Mouse (Mus musculus) cerebellum, adult 11-12 months (tissue): ENCODE measurements around the gene Gpatch3.
A peak's percentile ranks its signal among the peaks of the same experiment; 100 is the strongest.

Experiments used
- DNase-seq: peaks from one replicate; pipeline ENCODE4 v3.0.0; 2022

Gpatch3 gene

GRCm38 (mm10) chr4:133574070-133574842 lies at the start of gene Gpatch3:
TSS of gene Gpatch3 (plus strand) at chr4:133574745.
- peak; percentile 89 for DNase-seq

GRCm38 (mm10) chr4:133527788-133528187 lies 46.8 kb upstream of the Gpatch3 start:
- DNase-seq: no peak

DNA sequence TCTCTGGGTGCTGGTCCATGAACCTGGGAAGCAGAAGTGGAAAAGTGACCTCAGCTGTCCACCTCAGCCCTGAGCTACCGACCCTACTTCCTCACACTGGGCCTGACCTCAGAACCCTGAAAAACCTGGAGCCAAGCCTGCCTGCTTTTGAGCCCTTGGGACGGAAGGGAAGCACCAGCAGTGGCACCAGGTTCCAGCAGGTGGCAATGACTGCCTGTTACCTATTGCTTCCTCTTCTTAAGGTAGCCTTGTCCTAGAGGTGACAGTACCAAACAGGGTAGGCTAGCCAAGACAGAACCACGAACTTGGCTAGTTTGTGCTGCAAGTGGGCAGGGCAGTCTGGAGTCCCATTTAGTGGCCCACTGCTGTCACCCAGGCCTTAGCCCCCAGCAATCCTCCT lies 41.8 kb upstream of the Gpatch3 start:
- no peak for DNase-seq

DNA sequence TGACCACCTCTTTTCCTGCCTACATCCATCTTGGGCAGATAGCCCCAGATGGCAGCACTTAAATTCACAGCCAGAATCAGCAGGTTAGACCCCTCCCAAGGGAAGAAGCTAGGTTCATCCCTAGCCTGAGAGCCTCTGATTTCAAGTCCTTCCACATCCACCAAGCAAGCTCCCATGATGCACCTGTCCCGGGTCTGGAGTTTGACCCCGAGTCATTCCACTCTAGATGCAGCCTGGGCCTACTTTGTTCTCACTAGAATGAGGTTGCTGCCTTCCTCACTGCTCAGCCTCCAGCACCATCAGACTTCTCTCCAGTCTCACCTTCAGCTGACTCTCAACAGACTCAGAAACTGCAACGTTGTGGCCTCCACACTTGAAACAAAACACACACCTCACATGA lies 38.5 kb upstream of the Gpatch3 start:
- no peak for DNase-seq

- DNase-seq: no peak
These were observed 37.9 kb upstream of the Gpatch3 start for GRCm38 (mm10) chr4:133536652-133537051.

GRCm38 (mm10) chr4:133545272-133546231 lies 29.0 kb upstream of the Gpatch3 start, which contains the start of gene Nudc:
TSS of gene Nudc (minus strand) at chr4:133545996.
- DNase-seq: peak; percentile 96

GRCm38 (mm10) chr4:133552029-133552428 lies 22.5 kb upstream of the Gpatch3 start:
- DNase-seq: no peak

- DNase-seq: peak; percentile 32
These were observed 21.6 kb upstream of the Gpatch3 start, which contains the start of gene Nr0b2 for GRCm38 (mm10) chr4:133552768-133553447. TSS of gene Nr0b2 (plus strand) at chr4:133553376.

DNA sequence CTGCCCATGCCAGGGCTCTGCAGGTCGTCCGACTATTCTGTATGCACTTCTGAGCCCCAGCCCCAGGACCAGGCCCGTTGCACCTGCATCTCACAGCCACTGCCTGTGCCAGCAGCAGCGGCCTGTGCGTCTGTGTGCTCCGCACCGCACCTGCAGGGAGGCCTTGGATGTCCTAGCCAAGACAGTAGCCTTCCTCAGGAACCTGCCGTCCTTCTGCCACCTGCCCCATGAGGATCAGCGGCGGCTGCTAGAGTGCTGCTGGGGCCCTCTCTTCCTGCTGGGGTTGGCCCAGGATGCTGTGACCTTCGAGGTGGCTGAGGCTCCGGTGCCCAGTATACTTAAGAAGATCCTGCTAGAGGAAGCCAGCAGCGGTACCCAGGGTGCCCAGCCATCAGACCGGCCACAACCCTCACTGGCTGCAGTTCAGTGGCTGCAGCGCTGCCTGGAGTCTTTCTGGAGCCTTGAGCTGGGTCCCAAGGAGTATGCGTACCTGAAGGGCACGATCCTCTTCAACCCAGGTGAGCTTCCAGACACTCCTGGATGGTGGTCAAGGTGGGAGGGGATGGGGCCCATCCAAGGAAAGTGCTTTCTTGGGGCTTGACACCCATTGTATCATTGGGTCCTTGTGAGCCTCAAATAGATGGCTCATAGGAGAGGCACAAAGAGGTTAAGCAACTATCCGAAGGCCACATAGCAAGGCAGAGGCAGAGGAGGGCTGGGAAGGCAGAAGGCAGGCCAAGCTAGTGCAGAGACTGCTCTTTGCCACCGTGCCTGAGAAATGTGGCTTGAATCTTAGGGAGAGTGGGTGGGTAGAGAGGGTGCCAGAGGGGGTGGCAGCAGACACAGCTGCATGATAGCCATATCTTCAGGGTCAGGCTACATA lies 20.9 kb upstream of the Gpatch3 start:
- peak; percentile 44 for DNase-seq

DNA sequence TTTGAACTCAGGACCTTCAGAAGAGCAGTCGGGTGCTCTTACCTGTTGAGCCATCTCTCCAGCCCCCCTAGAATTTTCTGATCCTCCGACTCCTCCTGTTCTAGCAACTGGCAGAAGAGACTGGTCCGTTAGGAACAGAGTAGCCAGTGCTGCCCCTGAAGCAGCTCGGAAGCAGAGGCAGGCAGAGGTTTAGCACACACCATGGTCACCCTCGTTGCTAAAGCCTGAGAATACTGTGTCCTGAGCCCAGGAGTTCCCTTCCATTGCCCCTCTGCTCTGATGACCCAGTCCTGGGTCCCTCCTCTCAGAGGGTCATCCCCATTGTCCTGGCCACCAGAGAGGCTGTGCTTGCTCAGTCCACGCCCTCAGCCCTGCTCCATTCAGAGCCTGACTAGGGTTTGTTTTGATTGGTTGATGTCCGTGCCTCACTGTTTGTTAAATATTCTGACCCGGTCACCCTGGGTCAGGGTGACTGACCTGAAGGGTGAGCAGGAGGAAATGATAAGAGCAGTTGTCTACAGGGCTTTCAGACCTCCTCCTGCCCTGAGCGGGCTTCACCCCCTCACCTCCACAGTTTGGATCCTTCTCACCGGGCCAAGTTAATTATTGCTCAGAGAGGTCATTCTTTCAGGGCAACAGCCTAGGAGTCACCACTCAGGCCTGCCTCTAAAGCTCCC lies 17.4 kb upstream of the Gpatch3 start:
- DNase-seq: no peak

- DNase-seq: no peak
These were observed 14.7 kb upstream of the Gpatch3 start for GRCm38 (mm10) chr4:133559846-133560245.

DNA sequence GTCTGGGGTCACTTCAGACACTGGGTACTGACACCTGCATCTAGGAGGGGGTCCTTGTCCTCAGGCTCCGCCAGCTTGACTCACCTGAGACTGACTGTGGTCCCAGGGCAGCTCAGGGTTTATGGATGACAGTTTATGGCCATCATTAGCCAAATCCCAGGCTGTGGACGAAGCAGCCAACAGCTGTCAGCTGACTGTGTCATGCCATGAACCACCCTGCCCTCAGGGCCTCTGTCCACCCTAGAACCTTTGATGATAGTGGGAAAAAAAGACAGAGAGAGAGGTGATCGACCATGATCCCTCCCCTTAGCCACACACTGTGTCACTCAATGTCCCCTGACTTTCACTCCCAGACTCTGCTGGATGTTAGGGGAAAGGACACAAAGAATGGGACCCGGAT lies 12.9 kb upstream of the Gpatch3 start:
- DNase-seq: no peak

- peak; percentile 92 for DNase-seq
These were observed 11.4 kb upstream of the Gpatch3 start for GRCm38 (mm10) chr4:133563123-133563571.

DNA sequence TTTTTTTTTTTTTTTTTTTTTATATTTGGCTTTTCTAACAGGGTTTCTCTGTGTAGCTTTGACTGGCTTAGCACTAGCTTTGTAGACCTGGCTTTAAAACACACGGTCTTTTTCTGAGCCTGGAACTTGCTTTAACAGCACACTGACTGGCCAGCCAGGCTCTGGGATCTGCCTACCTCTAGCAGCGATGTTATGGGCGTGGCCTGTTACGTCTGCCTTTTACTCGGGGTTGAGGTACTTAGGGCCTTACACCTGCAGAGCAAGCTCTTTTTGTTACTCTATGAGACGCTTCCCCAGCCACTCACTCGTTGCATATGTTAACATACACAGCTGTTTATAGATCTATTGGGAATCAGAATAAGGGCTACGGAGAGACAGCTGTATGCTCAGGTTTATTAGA lies 7.3 kb upstream of the Gpatch3 start:
- DNase-seq: no peak

DNA sequence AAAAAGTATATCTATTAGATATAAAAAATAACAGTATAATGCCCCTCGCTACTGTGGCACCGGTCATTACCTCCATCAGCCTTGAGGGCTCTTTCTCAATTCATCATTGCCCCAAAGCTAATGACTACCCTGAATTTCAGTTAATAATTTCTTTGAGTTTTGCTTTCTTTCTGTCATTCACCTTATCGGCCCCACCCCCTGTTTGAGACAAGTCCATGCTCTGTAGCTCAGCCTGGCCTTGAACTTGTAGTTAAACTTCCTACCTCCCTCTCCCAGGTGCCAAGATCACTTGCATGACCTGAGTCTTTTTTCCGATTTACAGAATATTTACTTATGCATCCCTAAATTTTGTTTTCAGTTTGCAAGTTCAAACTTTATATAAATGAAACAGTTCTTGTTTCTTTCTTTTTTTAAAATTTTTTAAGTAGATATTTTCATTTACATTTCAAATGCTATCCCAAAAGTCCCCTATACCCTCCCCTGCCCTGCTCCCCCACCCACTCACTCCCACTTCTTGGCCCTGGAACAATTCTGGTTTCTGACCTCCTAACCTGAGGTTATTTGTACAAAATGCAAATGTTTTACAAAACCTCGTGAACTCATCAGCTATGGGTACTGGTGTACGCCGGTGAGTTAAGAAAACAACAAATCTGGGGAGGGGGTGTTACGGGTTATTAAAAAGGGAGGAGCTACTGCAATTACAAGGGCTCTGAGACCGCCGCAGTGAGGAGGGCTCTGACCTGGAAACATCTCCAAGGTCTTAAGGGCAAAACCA lies 5.1 kb upstream of the Gpatch3 start:
- no peak for DNase-seq

- DNase-seq: no peak
These were observed 4.5 kb upstream of the Gpatch3 start for GRCm38 (mm10) chr4:133570066-133570466.

DNA sequence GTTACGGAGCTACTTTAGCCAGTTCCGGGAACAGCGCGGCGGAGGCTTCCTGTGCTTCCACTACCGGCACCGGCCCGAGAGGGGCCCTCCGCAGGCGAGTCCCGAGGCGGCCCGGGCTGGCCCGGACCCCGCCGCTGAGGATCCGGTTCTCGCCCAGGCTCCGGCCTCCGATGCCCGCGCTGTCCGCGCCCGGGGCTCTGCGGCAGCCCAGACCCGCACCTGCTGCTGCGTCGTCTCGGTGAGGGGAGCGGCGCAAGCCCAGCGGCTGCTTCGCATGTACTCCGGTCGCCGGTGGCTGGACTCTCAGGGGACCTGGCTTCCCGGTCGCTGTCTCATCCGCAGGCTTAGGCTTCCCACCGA lies 278 bp downstream of the Gpatch3 start:
- DNase-seq: no peak

DNA sequence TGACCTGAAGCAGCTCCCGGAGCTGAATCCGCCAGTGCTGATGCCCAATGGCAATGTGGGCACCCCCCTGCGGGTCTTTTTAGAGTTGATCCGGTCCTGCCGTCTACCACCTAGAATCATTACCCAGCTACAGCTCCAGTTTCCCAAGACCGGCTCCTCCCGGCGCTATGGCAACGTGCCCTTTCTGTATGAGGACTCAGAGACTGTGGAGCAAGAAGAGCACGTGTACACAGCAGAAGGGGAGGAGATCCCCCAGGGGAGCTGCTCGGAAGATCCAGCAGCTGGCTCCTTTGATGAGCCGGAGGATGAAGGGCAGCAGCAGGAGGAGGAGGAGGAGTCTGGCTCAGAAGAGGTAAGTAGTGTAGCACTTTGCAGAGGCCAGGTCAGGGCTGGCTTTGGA lies 3.4 kb downstream of the Gpatch3 start:
- no peak for DNase-seq

GRCm38 (mm10) chr4:133583690-133584058 lies 9.1 kb downstream of the Gpatch3 start:
- DNase-seq: no peak

GRCm38 (mm10) chr4:133584059-133584951 lies 9.8 kb downstream of the Gpatch3 start, which contains the start of gene Gpn2:
TSS of gene Gpn2 (plus strand) at chr4:133584362.
- DNase-seq: peak; percentile 71
